Mouse (Mus musculus) thymus, adult 18-20 months (tissue): ENCODE data around the gene Vmn1r152.
"Not testable (repeated sequence)": the region's sequence is repeated elsewhere in the genome, so short reads cannot be mapped to it uniquely, and the experiment has no call there.

Experiments
- DNase-seq, 2 experiments: peaks; one replicate each; pipeline ENCODE4 v3.0.0; 2022; ENCODE audit warnings: mixed read lengths in 2 of 2

Gene Vmn1r152

GRCm38 (mm10) chr7:22522667-22523066, at the start of gene Vmn1r152:
Gene Vmn1r152, plus strand, starts transcription at chr7:22522967.
- DNase-seq: not testable (repeated sequence)

- not testable (repeated sequence) for DNase-seq
Measured at GRCm38 (mm10) chr7:22499578-22499977, 23.2 kb upstream of the Vmn1r152 start, which contains the start of gene Vmn1r151. Gene Vmn1r151, minus strand, starts transcription at chr7:22499678.

GRCm38 (mm10) chr7:22534787-22535186, 12.0 kb downstream of the Vmn1r152 start, which contains the start of gene Gm8677:
Gene Gm8677, minus strand, starts transcription at chr7:22534887.
- DNase-seq: not testable (repeated sequence)

GRCm38 (mm10) chr7:22565243-22565642, 42.5 kb downstream of the Vmn1r152 start, which contains the start of gene Gm4201:
Gene Gm4201, minus strand, starts transcription at chr7:22565343.
- DNase-seq: not testable (repeated sequence)
